21 mouse cellular contexts compared by ENCODE assay signal in the genomic region with DNA sequence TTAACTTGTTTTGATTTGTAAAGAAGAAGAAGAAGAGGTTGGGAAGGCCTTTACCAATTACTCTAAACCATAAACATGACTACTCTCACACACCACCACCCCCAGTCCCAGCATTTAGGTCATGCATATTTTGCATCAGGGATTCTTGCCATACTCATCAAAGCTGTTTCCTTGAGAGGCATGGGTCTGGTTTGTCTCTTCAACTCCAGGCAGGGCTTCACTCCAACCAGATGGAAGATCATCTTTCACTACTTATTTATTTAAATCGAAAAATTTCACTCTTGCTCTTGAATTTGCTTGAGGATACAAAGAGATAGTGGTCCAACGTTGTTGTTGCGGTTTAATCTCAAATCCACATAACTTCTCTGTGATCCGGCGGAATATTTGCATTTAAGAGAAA.
DNase-seq lines count a peak whose midpoint lies in the region; ATAC-seq and TF ChIP-seq lines count a peak whose summit lies in the region.
"Had no signal": no experiment of that assay in that cellular context is flagged by ENCODE, and none has a peak within 500 bp of the region (broad histone marks: within the 10 kb centered on the region; RNA-seq: fewer than 3 reads in every experiment).

No protein-coding gene starts in this region.

- no peak for TF ChIP-seq CTCF in stomach, postnatal 0 days (IDR thresholded peaks at IDR 0.05; ENCODE audit: low read depth)
- no peak for TF ChIP-seq CTCF in lung, adult 2 months (IDR thresholded peaks at IDR 0.05; ENCODE audit: insufficient read depth, low read length)

- no peaks in the 10 kb centered on the region for H3K36me3 ChIP-seq in stomach, embryonic 16.5 days (ENCODE audit: control insufficient read depth, insufficient read depth, low read length)
- H3K36me3 ChIP-seq in stomach, postnatal 0 days (ENCODE audit: control insufficient read depth, insufficient read depth, low read length): no peaks in the 10 kb centered on the region
- no peaks in the 10 kb centered on the region for H3K36me3 ChIP-seq in intestine, embryonic 16.5 days (ENCODE audit: control insufficient read depth, insufficient read depth, low read length)
- H3K36me3 ChIP-seq: forebrain, embryonic 10.5 days; heart, embryonic 12.5 days; heart, embryonic 15.5 days had no signal

- H3K9ac ChIP-seq in stomach, embryonic 16.5 days (ENCODE audit: low read length): no peak overlapping the region
- H3K9ac ChIP-seq in stomach, postnatal 0 days (ENCODE audit: low read length): no peak overlapping the region
- no peak overlapping the region for H3K9ac ChIP-seq in intestine, embryonic 16.5 days (ENCODE audit: low read depth, low read length)
- H3K9ac ChIP-seq: forebrain, embryonic 13.5 days; heart, embryonic 12.5 days; heart, embryonic 15.5 days; hindbrain, embryonic 14.5 days had no signal

- no peak overlapping the region for H3K4me3 ChIP-seq in stomach, embryonic 16.5 days (replicated peaks; ENCODE audit: low read length)
- no peak overlapping the region for H3K4me3 ChIP-seq in stomach, postnatal 0 days (ENCODE audit: low read depth, low read length)
- H3K4me3 ChIP-seq in intestine, embryonic 16.5 days (ENCODE audit: low read length): no peak overlapping the region
- H3K4me3 ChIP-seq in lung, adult 2 months (replicated peaks; ENCODE audit: extremely low read depth, low read depth, low read length): no peak overlapping the region
- H3K4me3 ChIP-seq: forebrain, embryonic 10.5 days; forebrain, embryonic 13.5 days; heart, embryonic 12.5 days; heart, embryonic 15.5 days had no signal

- no peak overlapping the region for H3K4me2 ChIP-seq in stomach, embryonic 16.5 days (ENCODE audit: low read depth, low read length)
- no peak overlapping the region for H3K4me2 ChIP-seq in stomach, postnatal 0 days (replicated peaks; ENCODE audit: low read depth)
- H3K4me2 ChIP-seq in intestine, embryonic 16.5 days (ENCODE audit: low read depth, low read length): no peak overlapping the region
- H3K4me2 ChIP-seq: forebrain, embryonic 13.5 days; heart, embryonic 12.5 days; heart, embryonic 15.5 days; hindbrain, embryonic 14.5 days had no signal

- whole genome bisulfite sequencing in stomach, embryonic 16.5 days: 49% methylated on average over 5 of the region's 5 CpGs
- WGBS in stomach, postnatal 0 days: 51% methylated on average over 5 of the region's 5 CpGs
- WGBS in intestine, embryonic 16.5 days: 61% methylated on average over 5 of the region's 5 CpGs
- WGBS in lung, adult 2 months: 49% methylated on average over 5 of the region's 5 CpGs

- TF ChIP-seq POLR2A in lung, adult 2 months (IDR thresholded peaks at IDR 0.05; ENCODE audit: borderline replicate concordance, extremely low read depth, low read depth, low read length): no peak

- TF ChIP-seq EP300 in stomach, postnatal 0 days (optimal IDR thresholded peaks at IDR 0.05): no peak

- H3K27me3 ChIP-seq in stomach, embryonic 16.5 days (ENCODE audit: control insufficient read depth, insufficient read depth, low read length): no peaks in the 10 kb centered on the region
- no peaks in the 10 kb centered on the region for H3K27me3 ChIP-seq in stomach, postnatal 0 days (ENCODE audit: control insufficient read depth, insufficient read depth, low read length)
- H3K27me3 ChIP-seq in intestine, embryonic 16.5 days (replicated peaks; ENCODE audit: control insufficient read depth, insufficient read depth, low read length): no peaks in the 10 kb centered on the region
- H3K27me3 ChIP-seq: forebrain, embryonic 13.5 days; heart, embryonic 12.5 days; heart, embryonic 15.5 days had no signal

- peak; percentile 66; the same call in 1 of the 2 replicates for ATAC-seq in stomach, embryonic 16.5 days (ENCODE audit: insufficient read depth, low FRiP score)
- no peak for ATAC-seq in stomach, postnatal 0 days (ENCODE audit: low FRiP score, low TSS enrichment)
- 0 out of 2 replicates have a peak, but pooled peaks have one; percentile 59 for ATAC-seq in intestine, embryonic 16.5 days
- ATAC-seq: activated CD4-positive, CD25-positive, alpha-beta regulatory T cell, adult 4 months; forebrain, embryonic 13.5 days; forebrain, embryonic 16.5 days had no signal

- H3K4me1 ChIP-seq in stomach, embryonic 16.5 days (ENCODE audit: control insufficient read depth, insufficient read depth, low read length): no peaks in the 10 kb centered on the region
- no peaks in the 10 kb centered on the region for H3K4me1 ChIP-seq in stomach, postnatal 0 days (replicated peaks; ENCODE audit: control insufficient read depth, insufficient read depth)
- H3K4me1 ChIP-seq in intestine, embryonic 16.5 days (ENCODE audit: control insufficient read depth, insufficient read depth, low read length): peaks cover 3% of the 10 kb centered on the region; the same call in 1 of the 2 replicates
- H3K4me1 ChIP-seq in lung, adult 2 months (ENCODE audit: control insufficient read depth, insufficient read depth, low read length): no peaks in the 10 kb centered on the region
- H3K4me1 ChIP-seq: forebrain, embryonic 10.5 days; forebrain, embryonic 13.5 days had no signal

- peak; percentile 4 for DNase-seq in embryo, embryonic 10 days (ENCODE audit: low spot score)
- DNase-seq in embryo, embryonic 11 days: no peak
- DNase-seq in stomach, postnatal 0 days (ENCODE audit: low spot score): no peak
- DNase-seq in heart, postnatal 4 days: no peak
- DNase-seq in lung, adult 2 months: no peak
- DNase-seq: adrenal gland, adult 8-10 months; adrenal gland, postnatal 25 days; gastrocnemius, postnatal 14 days; heart, adult 18-20 months; heart, postnatal 10 days; heart, postnatal 36 days; kidney, adult 11 months had no signal

- H3K9me3 ChIP-seq in stomach, embryonic 16.5 days (replicated peaks; ENCODE audit: control insufficient read depth, low read length): no peaks in the 10 kb centered on the region
- no peaks in the 10 kb centered on the region for H3K9me3 ChIP-seq in stomach, postnatal 0 days (ENCODE audit: control insufficient read depth, low read length)
- H3K9me3 ChIP-seq in intestine, embryonic 16.5 days (ENCODE audit: control insufficient read depth, low read length): no peaks in the 10 kb centered on the region
- H3K9me3 ChIP-seq: forebrain, embryonic 10.5 days; forebrain, embryonic 13.5 days; heart, embryonic 12.5 days; heart, embryonic 15.5 days had no signal

- H3K27ac ChIP-seq in stomach, embryonic 16.5 days (ENCODE audit: low read length): no peak overlapping the region; the same call in 1 of the 2 replicates
- no peak overlapping the region for H3K27ac ChIP-seq in stomach, postnatal 0 days (replicated peaks)
- no peak overlapping the region for H3K27ac ChIP-seq in intestine, embryonic 16.5 days (ENCODE audit: low read length)
- H3K27ac ChIP-seq: forebrain, embryonic 10.5 days; forebrain, embryonic 13.5 days; heart, embryonic 15.5 days; hindbrain, embryonic 14.5 days had no signal
